In the genomic region with DNA sequence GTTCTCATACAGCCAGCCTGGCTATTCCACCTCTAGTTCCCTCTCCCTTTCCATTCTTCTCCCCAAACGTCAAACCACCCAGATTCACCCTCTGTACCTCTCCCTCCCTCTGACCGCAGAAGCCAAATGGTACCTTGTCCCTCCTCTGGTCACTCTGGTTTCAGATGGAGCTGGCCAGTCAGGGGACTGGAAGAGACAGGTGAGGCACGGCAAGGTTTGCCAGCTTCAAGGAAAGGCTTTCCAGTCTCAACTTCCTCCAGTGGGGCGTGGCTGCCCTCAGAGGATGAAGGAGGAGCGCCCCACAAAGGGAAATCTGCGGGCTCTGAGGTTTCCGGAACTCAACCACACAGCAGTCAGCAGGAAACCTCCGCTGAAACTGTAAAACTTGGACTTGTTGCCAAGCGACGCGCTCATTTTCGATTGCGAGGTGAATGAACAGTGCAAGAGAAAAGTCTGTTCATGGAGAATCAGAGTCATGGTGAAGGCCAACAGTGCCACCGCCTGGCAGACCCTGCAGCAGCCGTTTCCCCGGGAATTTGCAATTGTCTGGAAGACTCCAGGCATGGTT, we compare ENCODE assay signal across 8 mouse cellular contexts. TPM values are rescaled to one million over a fixed set of nuclear protein-coding genes. Genes with fewer than 3 reads are reported as not detected.
A peak's percentile ranks its signal among the peaks of the same experiment; 100 is the strongest.
DNase-seq lines count a peak whose midpoint lies in the region; ATAC-seq lines count a peak whose summit lies in the region.

Gene Styk1, minus strand, starts transcription at position 246 of the 568 bp plus-strand sequence.

- no peaks in the 10 kb centered on the region for H3K36me3 ChIP-seq in hindbrain, embryonic 13.5 days

- peak within 1 kb of the TSS; percentile 35 for H3K4me3 ChIP-seq in hindbrain, embryonic 13.5 days

- WGBS in hindbrain, embryonic 13.5 days, result 3% methylated on average over 16 of the region's 16 CpGs

- H3K27ac ChIP-seq in hindbrain, embryonic 13.5 days, result no peak within 1 kb of the TSS

- peak within 1 kb of the TSS; percentile 53 for H3K9ac ChIP-seq in hindbrain, embryonic 13.5 days

- H3K9me3 ChIP-seq in hindbrain, embryonic 13.5 days, result no peaks in the 10 kb centered on the region

- peak; percentile 93 for ATAC-seq in hindbrain, embryonic 13.5 days (ENCODE audit: low FRiP score)

- peak; percentile 78 for DNase-seq in Muller cell, postnatal 12 days (ENCODE audit: inconsistent ontology term)
- DNase-seq in cerebellum, postnatal 10 days, result peak; percentile 85 to 86
- peak; percentile 78 to 81 for DNase-seq in frontal cortex, postnatal 14 days (ENCODE audit: low spot score in 2 of 2)
- peak; percentile 81 to 88 for DNase-seq in layer of hippocampus, postnatal 14 days (ENCODE audit: low spot score in 2 of 2)
- DNase-seq in lung, postnatal 10 days, result peak; percentile 83
- peak; percentile 75 for DNase-seq in ovary, postnatal 36 days (ENCODE audit: low spot score)
- peak; percentile 85 for DNase-seq in thymus, postnatal 25 days

- peak within 1 kb of the TSS; percentile 63 for H3K4me2 ChIP-seq in hindbrain, embryonic 13.5 days

- H3K27me3 ChIP-seq in hindbrain, embryonic 13.5 days, result no peaks in the 10 kb centered on the region

- peaks cover 5% of the 10 kb centered on the region for H3K4me1 ChIP-seq in hindbrain, embryonic 13.5 days (replicated peaks)

RNA-seq across cellular contexts. Expression of gene Styk1, which starts in this region (rescaled TPM):
- polyA plus RNA-seq in hindbrain, embryonic 13.5 days (2015; fragmentation: Nextera tagmentation; extraction: Ambion mirVana), result 2.3 and 2.7 TPM in 2 replicates
- 1 to 10 TPM; 2.8 to 5.1 TPM for total RNA-seq in layer of hippocampus, postnatal 14 days (2021)
